Mouse (Mus musculus) right cerebral cortex, postnatal 25 days (tissue): ENCODE data around the gene Lsm11.

Experiments
- DNase-seq: peaks from one replicate; pipeline ENCODE4 v3.0.0; 2022

The Lsm11 gene

GRCm38 (mm10) chr11:45944643-45945156 lies at the start of gene Lsm11:
TSS of gene Lsm11 (minus strand) at chr11:45944935.
- peak; percentile 97 for DNase-seq

GRCm38 (mm10) chr11:45992087-45992486 lies 47.4 kb upstream of the Lsm11 start:
- DNase-seq = no peak

GRCm38 (mm10) chr11:45991604-45992003 lies 46.9 kb upstream of the Lsm11 start:
- no peak for DNase-seq

- DNase-seq = no peak
Observed at GRCm38 (mm10) chr11:45980893-45981253, 36.1 kb upstream of the Lsm11 start.

GRCm38 (mm10) chr11:45979946-45980892 lies 35.5 kb upstream of the Lsm11 start, which contains the start of gene Sox30:
TSS of gene Sox30 (plus strand) at chr11:45980310.
- peak; percentile 55 for DNase-seq

GRCm38 (mm10) chr11:45976061-45976460 lies 31.3 kb upstream of the Lsm11 start:
- no peak for DNase-seq

GRCm38 (mm10) chr11:45974466-45974865 lies 29.7 kb upstream of the Lsm11 start:
- DNase-seq = no peak

GRCm38 (mm10) chr11:45973635-45974034 lies 28.9 kb upstream of the Lsm11 start:
- DNase-seq = no peak

- no peak for DNase-seq
Observed at GRCm38 (mm10) chr11:45968466-45968865, 23.7 kb upstream of the Lsm11 start.

- DNase-seq = no peak
Observed at GRCm38 (mm10) chr11:45966896-45967295, 22.2 kb upstream of the Lsm11 start.

GRCm38 (mm10) chr11:45960003-45960402 lies 15.3 kb upstream of the Lsm11 start:
- DNase-seq = no peak

- no peak for DNase-seq
Observed at GRCm38 (mm10) chr11:45959598-45959997, 14.9 kb upstream of the Lsm11 start.

- peak; percentile 91 for DNase-seq
Observed at GRCm38 (mm10) chr11:45955127-45955627, 10.4 kb upstream of the Lsm11 start, which contains the start of gene Thg1l. TSS of gene Thg1l (minus strand) at chr11:45955494.

GRCm38 (mm10) chr11:45947491-45947890 lies 2.8 kb upstream of the Lsm11 start:
- peak; percentile 42 for DNase-seq

- DNase-seq = no peak
Observed at GRCm38 (mm10) chr11:45946796-45947195, 2.1 kb upstream of the Lsm11 start.

- peak; percentile 29 for DNase-seq
Observed at GRCm38 (mm10) chr11:45943891-45944642, 668 bp downstream of the Lsm11 start.

- DNase-seq = peak; percentile 51
Observed at GRCm38 (mm10) chr11:45943108-45943705, 1.5 kb downstream of the Lsm11 start.

GRCm38 (mm10) chr11:45942281-45942680 lies 2.5 kb downstream of the Lsm11 start:
- no peak for DNase-seq

GRCm38 (mm10) chr11:45938917-45939316 lies 5.8 kb downstream of the Lsm11 start:
- DNase-seq = no peak

- no peak for DNase-seq
Observed at GRCm38 (mm10) chr11:45937478-45937877, 7.3 kb downstream of the Lsm11 start.

GRCm38 (mm10) chr11:45932771-45933170 lies 12.0 kb downstream of the Lsm11 start:
- DNase-seq = no peak

GRCm38 (mm10) chr11:45929541-45929940 lies 15.2 kb downstream of the Lsm11 start:
- DNase-seq = no peak

GRCm38 (mm10) chr11:45927456-45927855 lies 17.3 kb downstream of the Lsm11 start:
- DNase-seq = no peak
